Mouse (Mus musculus): ENCODE results near the gene Upp1. TPM values are rescaled to one million over a fixed set of nuclear protein-coding genes. Genes with fewer than 3 reads are reported as not detected.
"Not testable (repeated sequence)": the region's sequence is repeated elsewhere in the genome, so short reads cannot be mapped to it uniquely, and the experiment has no call there.

Upp1 gene
- polyA plus RNA-seq, 1 experiment from 2014 or later, result 3.5 TPM

DNA sequence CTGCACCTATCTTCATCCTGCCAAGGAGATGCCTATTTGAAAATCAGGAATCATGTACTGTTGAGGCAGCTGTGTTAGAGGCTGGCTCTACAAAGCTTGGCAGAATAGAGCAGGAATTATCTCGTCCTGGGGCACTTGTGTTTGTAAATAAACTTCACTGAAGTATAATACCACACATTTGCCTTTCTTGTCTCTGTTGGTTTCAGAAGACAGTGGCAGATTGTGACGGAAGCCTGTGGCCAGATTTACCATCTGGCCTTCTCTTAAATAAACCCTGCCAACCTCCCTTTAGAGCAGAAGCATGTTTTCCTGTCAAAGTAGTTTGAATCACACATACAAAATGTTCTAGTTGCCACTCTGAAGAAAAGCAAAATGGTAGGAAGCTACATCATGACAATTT, 10.2 kb downstream of the Upp1 start:
- no peak overlapping the region for H3K4me2 ChIP-seq
- H3K4me1 ChIP-seq (replicated peaks), result no peaks in the 10 kb centered on the region
- WGBS, result 64% methylated on average over 2 of the region's 2 CpGs
- no peak overlapping the region for H3K27ac ChIP-seq (replicated peaks)
- ATAC-seq (ENCODE audit: low read depth), result no peak
- H3K36me3 ChIP-seq, result no peaks in the 10 kb centered on the region
- no peak overlapping the region for H3K9ac ChIP-seq
- no peaks in the 10 kb centered on the region for H3K9me3 ChIP-seq
- H3K27me3 ChIP-seq, result no peaks in the 10 kb centered on the region
- no peak overlapping the region for H3K4me3 ChIP-seq

DNA sequence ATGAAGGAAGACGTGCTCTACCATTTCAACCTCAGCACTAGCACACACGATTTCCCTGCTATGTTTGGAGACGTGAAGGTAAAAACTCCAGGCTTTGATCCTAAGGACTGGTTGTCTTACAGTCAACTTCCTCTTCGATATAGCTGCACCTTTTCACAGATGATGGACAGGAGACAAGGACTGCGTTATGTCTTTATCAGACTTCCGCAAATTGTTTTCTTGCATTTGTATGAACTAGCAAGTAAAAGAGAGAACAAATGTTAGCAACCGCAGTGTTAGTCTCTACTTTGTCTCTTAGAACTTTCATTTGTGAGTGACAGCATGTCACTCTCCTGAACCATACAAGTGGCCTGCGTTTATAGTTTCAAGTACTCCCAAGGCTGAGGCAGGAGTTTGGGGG, 11.6 kb downstream of the Upp1 start:
- H3K9me3 ChIP-seq, result no peaks in the 10 kb centered on the region
- H3K4me3 ChIP-seq, result no peak overlapping the region
- H3K4me1 ChIP-seq (replicated peaks), result no peaks in the 10 kb centered on the region
- no peaks in the 10 kb centered on the region for H3K36me3 ChIP-seq
- H3K27ac ChIP-seq (replicated peaks), result no peak overlapping the region
- no peak overlapping the region for H3K9ac ChIP-seq
- no peak overlapping the region for H3K4me2 ChIP-seq
- ATAC-seq (ENCODE audit: low read depth), result no peak
- WGBS, result 93% methylated on average over 8 of the region's 8 CpGs
- H3K27me3 ChIP-seq, result no peaks in the 10 kb centered on the region

DNA sequence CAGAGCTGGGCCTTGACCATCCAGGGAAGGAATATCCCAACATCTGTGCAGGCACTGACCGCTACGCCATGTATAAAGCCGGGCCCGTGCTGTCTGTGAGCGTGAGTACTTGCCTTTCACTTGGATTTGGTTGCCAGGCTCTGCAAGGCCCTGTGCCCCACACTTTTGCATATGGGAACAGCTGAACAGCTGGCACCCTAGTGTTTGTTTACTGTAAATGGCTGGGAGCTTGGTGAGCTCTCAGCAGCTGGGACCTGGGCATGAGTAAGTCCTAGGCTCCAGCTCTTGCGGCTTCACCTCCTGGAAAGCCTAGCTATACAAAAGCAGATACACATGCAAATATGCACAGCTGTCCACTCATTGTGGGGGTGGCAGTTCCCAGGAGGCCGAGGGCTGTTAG, 13.8 kb downstream of the Upp1 start:
- ATAC-seq (ENCODE audit: low read depth), result no peak
- Histone ChIP-seq H3K4me3 (no peak overlapping the region), H3K4me1 (replicated peaks) (no peaks in the 10 kb centered on the region), H3K9ac (no peak overlapping the region), H3K9me3 (no peaks in the 10 kb centered on the region), H3K27me3 (no peaks in the 10 kb centered on the region), H3K4me2 (no peak overlapping the region), H3K36me3 (no peaks in the 10 kb centered on the region), H3K27ac (replicated peaks) (no peak overlapping the region)
- WGBS, result 85% methylated on average over 7 of the region's 7 CpGs

DNA sequence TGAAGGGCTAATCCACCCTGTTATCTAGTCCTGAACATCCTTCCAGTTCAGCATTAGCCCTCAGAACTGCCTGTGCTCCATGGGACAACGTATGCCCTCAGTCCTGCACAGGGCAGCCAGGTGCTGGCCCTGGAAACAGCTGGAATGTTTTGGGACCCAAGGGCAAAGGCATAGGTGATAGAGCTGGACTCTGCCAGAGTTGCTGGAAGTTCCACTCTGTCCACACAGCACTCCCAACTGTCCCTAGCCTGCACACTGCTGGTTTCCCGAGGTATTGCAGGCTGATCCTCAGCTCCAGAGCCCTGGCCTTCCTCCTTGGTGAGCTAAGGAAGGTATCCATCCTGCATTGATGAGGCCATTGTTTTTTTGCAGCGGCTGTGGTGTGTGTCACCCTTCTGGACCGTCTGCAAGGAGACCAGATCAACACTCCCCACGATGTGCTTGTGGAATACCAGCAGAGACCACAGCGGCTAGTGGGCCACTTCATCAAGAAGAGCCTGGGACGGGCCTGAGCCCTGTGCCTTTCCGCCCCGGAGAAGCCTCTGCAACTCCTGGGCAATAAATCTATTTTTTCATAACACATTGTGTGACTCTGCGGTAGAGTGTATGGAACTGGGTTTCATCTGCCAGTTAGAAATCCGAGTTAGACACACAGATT, 17.8 kb downstream of the Upp1 start:
- Histone ChIP-seq H3K27me3 (no peaks in the 10 kb centered on the region), H3K9me3 (no peaks in the 10 kb centered on the region), H3K4me3 (no peak overlapping the region), H3K4me1 (replicated peaks) (no peaks in the 10 kb centered on the region), H3K4me2 (no peak overlapping the region), H3K36me3 (no peaks in the 10 kb centered on the region), H3K9ac (no peak overlapping the region), H3K27ac (replicated peaks) (no peak overlapping the region)
- peak; percentile 45; the same call in 1 of the 2 replicates for ATAC-seq (ENCODE audit: low read depth)
- WGBS, result 76% methylated on average over 11 of the region's 11 CpGs

DNA sequence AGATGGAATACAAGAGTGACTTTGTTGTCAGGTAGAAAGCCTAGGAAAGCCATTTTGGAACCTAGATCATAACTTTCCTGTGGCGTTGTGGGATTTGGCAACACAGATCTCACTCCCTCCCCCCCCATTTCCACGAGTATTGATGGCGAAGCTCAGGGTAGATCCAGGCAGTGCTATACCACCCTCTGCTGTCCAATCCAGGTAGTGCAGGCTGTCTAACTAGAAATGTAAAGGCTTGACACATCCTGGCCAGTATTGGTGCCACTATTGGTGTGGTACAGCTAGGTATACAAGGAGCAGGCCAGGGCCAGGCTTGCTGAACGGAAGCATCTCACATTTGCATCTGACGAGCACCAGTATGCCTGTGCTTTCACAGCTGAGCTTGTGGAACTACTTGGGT, 18.6 kb downstream of the Upp1 start:
- no peaks in the 10 kb centered on the region for H3K27me3 ChIP-seq
- 20% methylated on average over 5 of the region's 5 CpGs for WGBS
- H3K27ac ChIP-seq (replicated peaks), result no peak overlapping the region
- no peak overlapping the region for H3K4me2 ChIP-seq
- no peak overlapping the region for H3K9ac ChIP-seq
- H3K9me3 ChIP-seq, result no peaks in the 10 kb centered on the region
- no peaks in the 10 kb centered on the region for H3K36me3 ChIP-seq
- ATAC-seq (ENCODE audit: low read depth), result peak; percentile 76
- no peaks in the 10 kb centered on the region for H3K4me1 ChIP-seq (replicated peaks)
- no peak overlapping the region for H3K4me3 ChIP-seq

DNA sequence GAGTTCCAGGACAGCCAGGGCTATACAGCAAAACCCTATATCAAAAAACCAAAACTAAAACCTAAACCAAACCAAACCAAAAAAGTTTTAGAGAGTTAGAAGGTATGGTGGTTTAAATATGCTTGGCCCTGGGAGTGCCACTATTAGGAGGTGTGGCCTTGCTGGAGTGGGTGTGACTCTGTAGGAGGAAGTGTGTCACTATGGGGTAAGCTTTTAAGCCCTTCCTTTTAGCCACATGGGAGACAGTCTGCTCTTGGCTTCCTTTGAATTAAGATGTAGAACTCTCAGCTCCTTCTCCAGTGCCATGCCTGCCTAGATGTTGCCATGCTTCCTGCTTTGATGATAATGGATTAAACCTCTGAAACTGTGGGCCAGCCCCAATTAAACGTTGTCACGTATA, 27.2 kb downstream of the Upp1 start:
- 94% methylated on average over 2 of the region's 2 CpGs for WGBS

DNA sequence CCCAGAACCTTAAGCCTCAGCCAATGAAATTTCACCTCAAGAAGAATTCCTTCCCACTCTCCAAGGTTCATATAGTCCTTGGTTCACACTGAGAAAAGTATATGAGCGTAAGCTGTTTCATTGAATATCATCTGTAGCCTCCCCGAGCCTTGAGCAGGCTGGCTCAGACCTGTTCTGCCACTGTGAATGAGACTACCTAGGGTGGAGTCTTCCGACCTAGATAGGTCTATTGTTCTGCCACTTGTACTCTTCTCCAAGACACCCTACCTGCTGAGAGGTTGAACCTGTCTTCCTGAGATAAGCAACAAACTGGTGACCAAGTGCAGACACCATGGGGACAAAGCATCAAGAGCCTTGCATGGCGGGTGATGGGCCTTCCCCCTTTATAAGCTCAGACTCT, 28.2 kb downstream of the Upp1 start:
- no peaks in the 10 kb centered on the region for H3K4me1 ChIP-seq (replicated peaks)
- H3K9ac ChIP-seq, result no peak overlapping the region
- no peak overlapping the region for H3K27ac ChIP-seq (replicated peaks)
- no peaks in the 10 kb centered on the region for H3K36me3 ChIP-seq
- H3K9me3 ChIP-seq, result no peaks in the 10 kb centered on the region; the same call in 1 of the 2 replicates
- H3K4me3 ChIP-seq, result no peak overlapping the region
- H3K27me3 ChIP-seq, result no peaks in the 10 kb centered on the region
- WGBS, result 90% methylated on average over 4 of the region's 4 CpGs
- ATAC-seq (ENCODE audit: low read depth), result no peak
- H3K4me2 ChIP-seq, result no peak overlapping the region

More for the DNA sequence above, 27.2 kb downstream of the Upp1 start:
- no peak for ATAC-seq (ENCODE audit: low read depth)
- Histone ChIP-seq H3K27me3 (no peaks in the 10 kb centered on the region), H3K9ac (no peak overlapping the region), H3K4me1 (replicated peaks) (no peaks in the 10 kb centered on the region), H3K9me3 (no peaks in the 10 kb centered on the region; the same call in 1 of the 2 replicates), H3K4me2 (no peak overlapping the region), H3K27ac (replicated peaks) (no peak overlapping the region), H3K36me3 (no peaks in the 10 kb centered on the region), H3K4me3 (no peak overlapping the region)

DNA sequence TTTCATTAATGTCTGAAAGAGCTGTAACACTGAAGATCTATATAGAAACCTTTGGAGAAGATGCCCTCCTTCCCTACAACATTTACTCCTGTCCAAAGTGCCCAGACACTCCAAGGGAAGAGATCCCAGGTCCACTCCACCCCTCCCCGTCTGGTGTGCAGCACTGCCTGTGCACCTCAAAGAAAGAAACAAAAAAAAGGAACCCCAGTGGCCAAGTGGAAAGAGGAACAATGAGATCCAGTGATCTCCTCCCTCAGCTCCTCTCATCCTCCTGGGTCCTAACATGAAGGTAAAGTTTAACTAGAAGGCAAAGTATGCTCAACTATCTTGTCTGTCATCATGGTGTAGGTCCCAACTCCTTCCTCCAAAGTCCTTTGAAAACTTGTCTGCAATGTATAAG, 28.8 kb downstream of the Upp1 start:
- no peaks in the 10 kb centered on the region for H3K36me3 ChIP-seq
- no peak overlapping the region for H3K4me3 ChIP-seq
- no peak overlapping the region for H3K9ac ChIP-seq
- no peak overlapping the region for H3K4me2 ChIP-seq
- no peaks in the 10 kb centered on the region; the same call in 1 of the 2 replicates for H3K9me3 ChIP-seq
- H3K27ac ChIP-seq (replicated peaks), result no peak overlapping the region
- 74% methylated on average over 1 of the region's 1 CpGs for WGBS
- no peaks in the 10 kb centered on the region for H3K27me3 ChIP-seq
- no peaks in the 10 kb centered on the region for H3K4me1 ChIP-seq (replicated peaks)
- ATAC-seq (ENCODE audit: low read depth), result no peak

DNA sequence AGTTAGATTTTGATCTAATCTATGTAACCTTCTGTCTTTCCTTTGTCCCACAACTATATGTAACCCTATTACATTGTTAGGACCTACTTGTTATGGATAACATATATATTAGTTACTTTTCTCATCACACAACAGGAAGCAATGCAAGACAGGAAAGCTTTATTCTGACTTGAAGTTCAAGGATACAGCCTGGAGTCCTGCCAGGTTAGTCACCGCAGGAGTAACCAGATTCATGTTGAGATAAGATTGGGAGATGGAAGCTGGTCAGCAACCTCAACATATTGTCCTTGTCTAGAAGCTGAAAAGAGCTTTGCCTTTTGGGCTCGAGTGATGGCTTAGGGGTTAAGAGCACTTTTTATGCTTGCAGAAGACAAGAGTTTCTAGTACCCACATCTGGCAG, 30.3 kb downstream of the Upp1 start:
- Histone ChIP-seq H3K27me3 (no peaks in the 10 kb centered on the region), H3K4me1 (replicated peaks) (no peaks in the 10 kb centered on the region), H3K9ac (no peak overlapping the region), H3K4me3 (no peak overlapping the region), H3K9me3 (no peaks in the 10 kb centered on the region; the same call in 1 of the 2 replicates), H3K36me3 (no peaks in the 10 kb centered on the region), H3K4me2 (no peak overlapping the region), H3K27ac (replicated peaks) (no peak overlapping the region)
- ATAC-seq (ENCODE audit: low read depth), result no peak
- 92% methylated on average over 2 of the region's 2 CpGs for WGBS

DNA sequence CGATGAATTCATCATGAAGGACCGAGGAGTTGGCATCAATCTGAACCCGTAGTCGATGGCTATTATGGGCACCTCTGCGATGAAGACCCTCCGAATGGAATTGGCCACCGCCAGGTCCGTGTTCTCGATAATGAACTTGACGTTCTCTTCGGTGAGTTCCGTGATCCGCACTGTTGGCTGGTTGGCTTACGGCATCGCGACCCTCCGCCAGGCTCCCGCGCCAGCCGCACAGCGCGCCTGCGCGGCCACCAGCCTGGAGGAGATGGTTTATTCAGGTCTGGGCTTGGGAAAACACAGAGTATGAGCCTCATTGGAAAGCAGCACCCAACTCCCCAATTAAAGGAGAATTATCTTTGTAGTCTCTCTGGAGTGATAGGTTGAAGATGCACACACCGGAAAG, 32.5 kb downstream of the Upp1 start:
- not testable (repeated sequence) for H3K27me3 ChIP-seq; H3K36me3 ChIP-seq; ATAC-seq (ENCODE audit: low read depth); H3K4me1 ChIP-seq (replicated peaks); H3K9ac ChIP-seq; H3K27ac ChIP-seq (replicated peaks); H3K9me3 ChIP-seq; H3K4me3 ChIP-seq; H3K4me2 ChIP-seq
- 80% methylated on average over 25 of the region's 25 CpGs for WGBS

DNA sequence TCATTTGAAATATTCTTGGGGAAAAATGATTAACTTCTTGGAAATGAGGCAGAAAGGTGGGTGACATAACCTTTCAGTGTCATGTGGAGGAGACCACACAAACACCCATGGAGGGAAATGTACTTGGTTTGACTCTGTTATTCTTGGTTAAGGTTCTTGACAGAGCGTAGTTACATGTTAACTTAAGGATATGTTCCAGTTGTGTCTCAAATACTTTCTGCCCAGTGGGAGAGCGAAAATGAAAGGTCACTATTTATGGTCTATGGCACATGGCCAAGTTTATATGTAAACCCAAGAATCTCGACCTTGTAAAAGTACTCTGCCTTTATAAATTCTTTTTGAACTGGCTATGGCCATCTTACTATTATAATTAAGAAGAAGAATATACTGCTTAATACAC, 42.0 kb downstream of the Upp1 start:
- no peaks in the 10 kb centered on the region for H3K27me3 ChIP-seq
- H3K9me3 ChIP-seq, result no peaks in the 10 kb centered on the region
- no peak overlapping the region for H3K27ac ChIP-seq (replicated peaks)
- H3K4me1 ChIP-seq (replicated peaks), result no peaks in the 10 kb centered on the region
- H3K36me3 ChIP-seq, result no peaks in the 10 kb centered on the region
- no peak overlapping the region for H3K9ac ChIP-seq
- no peak overlapping the region for H3K4me3 ChIP-seq
- ATAC-seq (ENCODE audit: low read depth), result no peak
- WGBS, result 68% methylated on average over 3 of the region's 3 CpGs
- H3K4me2 ChIP-seq, result no peak overlapping the region

DNA sequence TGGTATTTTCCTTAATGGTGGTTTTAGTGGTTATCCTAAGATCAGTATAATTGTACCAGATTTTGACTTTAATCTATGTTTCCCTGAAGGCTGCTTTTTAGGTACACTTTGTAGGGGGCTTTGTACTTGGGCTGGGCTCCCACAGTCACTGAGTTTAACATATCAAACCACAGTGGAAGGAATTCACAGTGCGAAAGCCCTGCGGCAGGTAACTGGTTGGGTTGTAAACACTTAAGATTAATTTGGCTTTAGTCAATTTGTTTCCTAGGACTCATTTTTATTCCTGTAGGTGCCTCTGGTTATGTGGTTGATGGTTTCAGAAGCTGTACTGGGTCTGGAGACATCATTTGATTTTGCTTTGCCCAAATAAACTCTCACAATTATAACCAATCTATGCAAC, 49.4 kb downstream of the Upp1 start:
- Histone ChIP-seq H3K4me2 (no peak overlapping the region), H3K9ac (no peak overlapping the region), H3K36me3 (no peaks in the 10 kb centered on the region), H3K4me1 (replicated peaks) (no peaks in the 10 kb centered on the region), H3K27me3 (no peaks in the 10 kb centered on the region), H3K27ac (replicated peaks) (no peak overlapping the region), H3K9me3 (no peaks in the 10 kb centered on the region), H3K4me3 (no peak overlapping the region)
- ATAC-seq (ENCODE audit: low read depth), result no peak
- WGBS, result 83% methylated on average over 2 of the region's 2 CpGs

DNA sequence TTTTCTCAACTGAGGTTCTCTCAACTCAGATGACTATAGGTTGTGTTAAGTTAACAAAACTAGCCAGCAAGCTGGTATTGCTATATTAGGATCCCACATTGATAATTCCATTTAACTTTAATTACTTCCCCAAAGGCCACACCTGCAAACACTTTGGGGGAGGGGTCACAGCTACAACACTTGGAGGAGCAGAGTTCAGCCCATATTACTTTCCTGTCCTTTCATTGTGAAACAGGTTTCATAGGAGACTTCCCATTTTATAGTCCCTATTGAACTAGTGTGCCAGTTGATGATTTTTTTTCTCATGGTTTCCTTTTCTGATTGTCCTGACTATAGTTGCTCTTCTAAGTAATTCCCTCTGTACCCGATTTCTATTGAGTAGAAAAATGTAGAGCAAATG, 63.6 kb downstream of the Upp1 start:
- no peak for ATAC-seq (ENCODE audit: low read depth)
- 93% methylated on average over 1 of the region's 1 CpGs for WGBS

More for the DNA sequence above, 63.6 kb downstream of the Upp1 start:
- no peaks in the 10 kb centered on the region for H3K36me3 ChIP-seq
- no peak overlapping the region for H3K4me2 ChIP-seq
- H3K27ac ChIP-seq (replicated peaks), result no peak overlapping the region
- no peak overlapping the region for H3K4me3 ChIP-seq
- H3K9me3 ChIP-seq, result no peaks in the 10 kb centered on the region
- no peak overlapping the region for H3K9ac ChIP-seq
- no peaks in the 10 kb centered on the region for H3K27me3 ChIP-seq
- H3K4me1 ChIP-seq (replicated peaks), result no peaks in the 10 kb centered on the region
